Mouse (Mus musculus) left cerebral cortex, postnatal 25 days (tissue): Measurements from ENCODE around the gene Krtap4-6. TPM values are rescaled to one million over a fixed set of nuclear protein-coding genes. Genes with fewer than 3 reads are reported as not detected.
"Not testable (repeated sequence)": the region's sequence is repeated elsewhere in the genome, so short reads cannot be mapped to it uniquely, and the experiment has no call there.

Experiments
- DNase-seq, 2 experiments: peaks; one replicate each; pipeline ENCODE4 v3.0.0; 2022; ENCODE audit warnings: low spot score in 2 of 2, mixed read lengths in 1 of 2
- intact Hi-C: fragments of 180-260 bp; cut with DNase I; formaldehyde crosslinking; loops from one replicate; pipeline ENCODE4 v1.15.1; 2025
- total RNA-seq, 2 experiments: library from RNA; stranded (reverse); gene quantifications; 2 replicates each; pipeline ENCODE4 v1.2.3; 2021

The Krtap4-6 gene
- not detected for total RNA-seq

- intact Hi-C loops, result no loop called here
- DNase-seq, result no peak
Observed at GRCm38 (mm10) chr11:99665860-99666259, at the start of gene Krtap4-6. Gene Krtap4-6, minus strand, starts transcription at chr11:99665960.

GRCm38 (mm10) chr11:99690463-99690862 lies 24.7 kb upstream of the Krtap4-6 start, which contains the start of gene Gm14190:
Gene Gm14190, minus strand, starts transcription at chr11:99690740.
- DNase-seq, result no peak

GRCm38 (mm10) chr11:99685235-99685634 lies 19.5 kb upstream of the Krtap4-6 start:
- intact Hi-C loops, result loop anchor here (1.0 kb wide), 1 partner anchor 39 kb away; no protein-coding TSS in a partner anchor
- DNase-seq, result not testable (repeated sequence)

More at GRCm38 (mm10) chr11:99690463-99690862, 24.7 kb upstream of the Krtap4-6 start, which contains the start of gene Gm14190:
- intact Hi-C loops, result no loop called here

GRCm38 (mm10) chr11:99683481-99683880 lies 17.7 kb upstream of the Krtap4-6 start:
- no peak for DNase-seq
- intact Hi-C loops, result no loop called here

GRCm38 (mm10) chr11:99662802-99663201 lies 3.0 kb downstream of the Krtap4-6 start:
- intact Hi-C loops, result no loop called here
- DNase-seq, result no peak

- DNase-seq, result no peak
- intact Hi-C loops, result no loop called here
Observed at GRCm38 (mm10) chr11:99659256-99659655, 6.5 kb downstream of the Krtap4-6 start.

GRCm38 (mm10) chr11:99658467-99659010 lies 7.2 kb downstream of the Krtap4-6 start, which contains the start of gene Gm11563:
Gene Gm11563, minus strand, starts transcription at chr11:99658960.
- intact Hi-C loops, DNase-seq: not testable (repeated sequence)

GRCm38 (mm10) chr11:99657051-99657450 lies 8.7 kb downstream of the Krtap4-6 start:
- DNase-seq, result no peak

GRCm38 (mm10) chr11:99650136-99650535 lies 15.6 kb downstream of the Krtap4-6 start, which contains the start of gene Gm11555:
Gene Gm11555, minus strand, starts transcription at chr11:99650236.
- DNase-seq, result no peak
- intact Hi-C loops, result no loop called here

More at GRCm38 (mm10) chr11:99657051-99657450, 8.7 kb downstream of the Krtap4-6 start:
- intact Hi-C loops, result no loop called here

- peak in 1 of 2 experiments; percentile 51 for DNase-seq
- intact Hi-C loops, result no loop called here
Observed at GRCm38 (mm10) chr11:99646444-99646843, 19.3 kb downstream of the Krtap4-6 start.

- intact Hi-C loops, result no loop called here
- DNase-seq, result peak in 1 of 2 experiments; percentile 24
Observed at GRCm38 (mm10) chr11:99644351-99644750, 21.4 kb downstream of the Krtap4-6 start.

- intact Hi-C loops, DNase-seq: not testable (repeated sequence)
Observed at GRCm38 (mm10) chr11:99643635-99644139, 22.1 kb downstream of the Krtap4-6 start, which contains the start of gene Krtap4-7. Gene Krtap4-7, minus strand, starts transcription at chr11:99644089.

- DNase-seq, result no peak
- intact Hi-C loops, result no loop called here
Observed at GRCm38 (mm10) chr11:99640926-99641325, 24.8 kb downstream of the Krtap4-6 start.

- DNase-seq, result peak in 1 of 2 experiments; percentile 62
- intact Hi-C loops, result loop anchor here (10.0 kb wide), 1 partner anchor 368 kb away; no protein-coding TSS in a partner anchor
Observed at GRCm38 (mm10) chr11:99637086-99637485, 28.7 kb downstream of the Krtap4-6 start.

- DNase-seq, result no peak
- intact Hi-C loops, result loop anchor here (5.0 to 10.0 kb wide), 2 partner anchors 77 to 370 kb away; partner anchors contain the start of genes Gm11939 and Krtap3-2
Observed at GRCm38 (mm10) chr11:99634653-99635134, 31.1 kb downstream of the Krtap4-6 start, which contains the start of gene Krtap4-2. Gene Krtap4-2, minus strand, starts transcription at chr11:99635084.

- intact Hi-C loops, result loop anchor here (5.0 to 10.0 kb wide), 2 partner anchors 76 to 372 kb away; partner anchors contain the start of genes Gm11939 and Krtap3-2
- peak; percentile 21 to 89 for DNase-seq
Observed at GRCm38 (mm10) chr11:99633293-99633692, 32.5 kb downstream of the Krtap4-6 start.

GRCm38 (mm10) chr11:99630890-99631289 lies 34.9 kb downstream of the Krtap4-6 start:
- no peak for DNase-seq
- intact Hi-C loops, result loop anchor here (5.0 to 10.0 kb wide), 2 partner anchors 74 to 374 kb away; partner anchors contain the start of genes Gm11939 and Krtap3-2

- no peak for DNase-seq
- intact Hi-C loops, result no loop called here
Observed at GRCm38 (mm10) chr11:99628138-99628537, 37.6 kb downstream of the Krtap4-6 start, which contains the start of gene Krtap4-1. Gene Krtap4-1, minus strand, starts transcription at chr11:99628238.

GRCm38 (mm10) chr11:99620335-99620734 lies 45.4 kb downstream of the Krtap4-6 start, which contains the start of gene Gm11562:
Gene Gm11562, minus strand, starts transcription at chr11:99620435.
- intact Hi-C loops, result no loop called here
- DNase-seq, result no peak
